Mouse (Mus musculus) left cerebral cortex, adult 8-10 months (tissue): ENCODE measurements around the gene Diras1. TPM values are rescaled to one million over a fixed set of nuclear protein-coding genes. Genes with fewer than 3 reads are reported as not detected.
"Not testable (repeated sequence)": the region's sequence is repeated elsewhere in the genome, so short reads cannot be mapped to it uniquely, and the experiment has no call there.

ENCODE experiments used
- DNase-seq, 2 experiments: peaks; one replicate each; pipeline ENCODE4 v3.0.0; 2022; ENCODE audit warnings: low spot score in 2 of 2
- total RNA-seq, 4 experiments: library from RNA; stranded (reverse); gene quantifications; 2 replicates each; pipeline ENCODE4 v1.2.4; 2022

Diras1 gene
- total RNA-seq, 4 experiments from 2014 or later, result 115 to 131 (median 118) TPM

- DNase-seq, result no peak
Measured at GRCm38 (mm10) chr10:80998778-80999177, 26.7 kb downstream of the Diras1 start.

GRCm38 (mm10) chr10:80998021-80998420 lies 27.4 kb downstream of the Diras1 start:
- DNase-seq, result no peak

GRCm38 (mm10) chr10:80997332-80997731 lies 28.1 kb downstream of the Diras1 start:
- DNase-seq, result no peak

- no peak for DNase-seq
Measured at GRCm38 (mm10) chr10:80996501-80996900, 29.0 kb downstream of the Diras1 start.

- DNase-seq, result peak; percentile 65 to 84
Measured at GRCm38 (mm10) chr10:80995091-80995632, 30.3 kb downstream of the Diras1 start.

GRCm38 (mm10) chr10:80994621-80995020 lies 30.8 kb downstream of the Diras1 start:
- no peak for DNase-seq

- DNase-seq, result peak in 1 of 2 experiments; percentile 50
Measured at GRCm38 (mm10) chr10:80993276-80993675, 32.2 kb downstream of the Diras1 start.

- DNase-seq, result no peak
Measured at GRCm38 (mm10) chr10:80991945-80992344, 33.5 kb downstream of the Diras1 start.

GRCm38 (mm10) chr10:80991007-80991406 lies 34.5 kb downstream of the Diras1 start:
- no peak for DNase-seq

GRCm38 (mm10) chr10:80990406-80990805 lies 35.1 kb downstream of the Diras1 start:
- DNase-seq, result no peak

- DNase-seq, result not testable (repeated sequence)
Measured at GRCm38 (mm10) chr10:80989854-80990253, 35.6 kb downstream of the Diras1 start.

- DNase-seq, result no peak
Measured at GRCm38 (mm10) chr10:80989446-80989845, 36.0 kb downstream of the Diras1 start.

GRCm38 (mm10) chr10:80987709-80988441 lies 37.6 kb downstream of the Diras1 start:
- peak in 1 of 2 experiments; percentile 63 for DNase-seq

GRCm38 (mm10) chr10:80986754-80987153 lies 38.7 kb downstream of the Diras1 start:
- no peak for DNase-seq

GRCm38 (mm10) chr10:80985970-80986701 lies 39.3 kb downstream of the Diras1 start:
- no peak for DNase-seq

- no peak for DNase-seq
Measured at GRCm38 (mm10) chr10:80985241-80985969, 40.1 kb downstream of the Diras1 start.

- DNase-seq, result no peak
Measured at GRCm38 (mm10) chr10:80984223-80984622, 41.2 kb downstream of the Diras1 start.

GRCm38 (mm10) chr10:80982381-80982780 lies 43.1 kb downstream of the Diras1 start:
- DNase-seq, result no peak

GRCm38 (mm10) chr10:80981564-80982112 lies 43.8 kb downstream of the Diras1 start:
- DNase-seq, result no peak

- DNase-seq, result no peak
Measured at GRCm38 (mm10) chr10:80975478-80975877, 50.0 kb downstream of the Diras1 start.

GRCm38 (mm10) chr10:80973722-80974121 lies 51.7 kb downstream of the Diras1 start:
- DNase-seq, result no peak
